Mouse (Mus musculus) MEL (cell line): ENCODE results near the gene Mea1.

Source experiments
- CHD2 ChIP-seq: IDR thresholded peaks from 2 replicates; pipeline ENCODE4 v1.6.1; 2011; ENCODE audit warnings: low read length, improper control_type of control experiment
- CTCF ChIP-seq, 3 experiments: IDR thresholded peaks in 2 of 3; conservative IDR thresholded peaks in 1 of 3; 2 replicates each; pipeline ENCODE4 v1.5.1; 2011 to 2012; ENCODE audit warnings: low read length in 3 of 3, low read depth in 2 of 3, mild to moderate bottlenecking in 2 of 3, improper control_type of control experiment in 1 of 3, inconsistent platforms in 1 of 3, mixed read lengths in 1 of 3, moderate library complexity in 1 of 3; ENCODE audit not compliant: control insufficient read depth in 1 of 3, insufficient read depth in 1 of 3, poor library complexity in 1 of 3, severe bottlenecking in 1 of 3
- E2F4 ChIP-seq: IDR thresholded peaks from 2 replicates; pipeline ENCODE4 v1.6.1; 2011; ENCODE audit warnings: low read depth, low read length, improper control_type of control experiment, borderline replicate concordance
- JUND ChIP-seq: IDR thresholded peaks from 2 replicates; pipeline ENCODE4 v1.6.1; 2011; ENCODE audit warnings: low read depth, mild to moderate bottlenecking, improper control_type of control experiment, low read length
- MXI1 ChIP-seq: IDR thresholded peaks from 2 replicates; pipeline ENCODE4 v1.6.1; 2011; ENCODE audit warnings: mild to moderate bottlenecking, low read depth, low read length, improper control_type of control experiment
- POLR2A ChIP-seq, 2 experiments: IDR thresholded peaks; 2 replicates each; pipeline ENCODE4 v1.6.1; 2011 to 2012; ENCODE audit warnings: low read length in 2 of 2, mild to moderate bottlenecking in 2 of 2, control low read depth in 1 of 2, improper control_type of control experiment in 1 of 2, low read depth in 1 of 2, moderate library complexity in 1 of 2; ENCODE audit not compliant: control insufficient read depth in 1 of 2, insufficient read depth in 1 of 2, poor library complexity in 1 of 2
- UBTF ChIP-seq: IDR thresholded peaks from 2 replicates; pipeline ENCODE4 v1.6.1; 2012; ENCODE audit warnings: low read depth, mild to moderate bottlenecking, inconsistent platforms, low read length, improper control_type of control experiment, moderate library complexity, borderline replicate concordance; ENCODE audit not compliant: insufficient read depth
- USF2 ChIP-seq, 2 experiments: IDR thresholded peaks; 2 replicates each; pipeline ENCODE4 v1.6.1; 2011 to 2012; ENCODE audit warnings: improper control_type of control experiment in 2 of 2, low read length in 2 of 2, borderline replicate concordance in 1 of 2, inconsistent platforms in 1 of 2, low read depth in 1 of 2, mild to moderate bottlenecking in 1 of 2; ENCODE audit not compliant: insufficient read depth in 1 of 2

DNA sequence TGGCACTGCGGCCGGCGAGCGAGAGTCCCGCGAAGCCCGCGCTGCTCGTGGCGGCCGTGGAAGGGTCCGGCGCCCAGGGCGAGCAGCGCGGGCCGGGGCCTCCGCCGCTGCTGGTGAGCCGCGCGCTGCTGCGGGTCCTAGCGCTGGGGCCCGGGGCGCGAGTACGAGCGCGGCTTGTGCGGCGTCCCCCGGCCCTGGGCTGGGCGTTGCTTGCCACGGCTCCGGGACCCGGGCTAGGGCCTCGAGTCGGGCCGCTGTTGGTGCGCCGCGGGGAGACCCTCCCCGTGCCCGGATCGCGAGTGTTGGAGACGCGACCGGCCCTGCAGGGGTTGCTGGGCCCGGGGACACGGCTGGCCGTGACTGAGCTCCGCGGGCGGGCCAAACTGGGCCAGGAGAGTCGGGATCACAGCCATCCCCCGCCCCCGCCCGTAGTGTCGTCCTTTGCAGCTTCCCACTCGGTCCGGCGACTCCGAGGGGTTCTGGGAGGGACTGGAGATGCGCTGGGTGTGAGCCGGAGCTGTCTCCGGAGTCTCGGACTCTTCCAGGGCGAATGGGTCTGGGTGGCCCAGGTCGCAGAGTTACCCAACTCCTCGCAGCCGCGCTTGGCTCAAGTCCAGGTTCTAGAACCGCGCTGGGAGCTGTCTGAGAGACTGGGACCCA lies 33.1 kb downstream of the Mea1 start:
- TF ChIP-seq MXI1: no peak; the same call in 1 of the 2 replicates
- no peak for TF ChIP-seq CTCF (IDR thresholded peaks at IDR 0.05 in 2 of 3, conservative IDR thresholded peaks at IDR 0.05 in 1 of 3; ENCODE audit: control insufficient read depth in 1 of 3, insufficient read depth in 1 of 3, low read depth in 2 of 3, low read length in 3 of 3, poor library complexity in 1 of 3, severe bottlenecking in 1 of 3)
- no peak for TF ChIP-seq JUND
- TF ChIP-seq E2F4: no peak
- TF ChIP-seq UBTF: no peak
- no peak for TF ChIP-seq CHD2
- TF ChIP-seq POLR2A (IDR thresholded peaks at IDR 0.05; ENCODE audit: control insufficient read depth in 1 of 2, insufficient read depth in 1 of 2, low read depth in 1 of 2, low read length in 2 of 2, poor library complexity in 1 of 2): no peak
- no peak for TF ChIP-seq USF2 (IDR thresholded peaks at IDR 0.05; ENCODE audit: borderline replicate concordance in 1 of 2, insufficient read depth in 1 of 2, low read depth in 1 of 2, low read length in 2 of 2)
